Mouse (Mus musculus) heart, embryonic 11.5 days (tissue): ENCODE data around the gene Erlin1. TPM values are rescaled to one million over a fixed set of nuclear protein-coding genes. Genes with fewer than 3 reads are reported as not detected.

Experiments
- ATAC-seq: fragments of 200-750 bp; cut with Nextera tagmentation; replicated peaks from 2 replicates; pipeline ENCODE4 v1.8.0; 2017; ENCODE audit warnings: moderate library complexity; ENCODE audit not compliant: insufficient number of reproducible peaks, low FRiP score, low TSS enrichment
- H3K27ac ChIP-seq: fragments of 300-500 bp; sonication (generic); 2 replicates; pipeline ENCODE4 v1.5.1; 2014; ENCODE audit warnings: mild to moderate bottlenecking, low read depth, low read length
- H3K27me3 ChIP-seq: fragments of 300-500 bp; sonication (generic); 2 replicates; pipeline ENCODE4 v1.6.1; 2014; ENCODE audit warnings: mild to moderate bottlenecking, low read length, mixed read lengths; ENCODE audit not compliant: control insufficient read depth, insufficient read depth
- H3K36me3 ChIP-seq: fragments of 300-500 bp; sonication (generic); 2 replicates; pipeline ENCODE4 v1.6.1; 2014; ENCODE audit warnings: mild to moderate bottlenecking, low read length, moderate library complexity, mixed read lengths; ENCODE audit not compliant: control insufficient read depth, insufficient read depth
- H3K4me1 ChIP-seq: fragments of 300-500 bp; sonication (generic); 2 replicates; pipeline ENCODE4 v1.6.1; 2014; ENCODE audit warnings: low read length; ENCODE audit not compliant: control insufficient read depth, insufficient read depth
- H3K4me2 ChIP-seq: fragments of 300-500 bp; sonication (generic); 2 replicates; pipeline ENCODE4 v1.6.1; 2014; ENCODE audit warnings: mild to moderate bottlenecking, moderate library complexity
- H3K4me3 ChIP-seq: fragments of 300-500 bp; sonication (generic); 2 replicates; pipeline ENCODE4 v1.5.1; 2014; ENCODE audit warnings: low read depth, low read length
- H3K9ac ChIP-seq: fragments of 300-500 bp; sonication (generic); 2 replicates; pipeline ENCODE4 v1.6.1; 2014; ENCODE audit warnings: mild to moderate bottlenecking, low read depth, low read length, moderate library complexity
- H3K9me3 ChIP-seq: fragments of 300-500 bp; sonication (generic); replicated peaks from 2 replicates; pipeline ENCODE4 v1.6.1; 2016; ENCODE audit warnings: low read length; ENCODE audit not compliant: control insufficient read depth
- WGBS: fragments of 180-500 bp; shearing (Covaris S2); extraction: QIAGEN DNeasy Blood & Tissue Kit; methylation state at CpG from one replicate; pipeline ENCODE4 v1.1.7; 2014; ENCODE audit not compliant: insufficient replicate concordance; 5-methylcytosine and 5-hydroxymethylcytosine counted together
- polyA plus RNA-seq: library from polyadenylated mRNA; unstranded; fragments of >200 nt; fragmentation: Nextera tagmentation; extraction: Ambion mirVana; gene quantifications from 2 replicates; pipeline ENCODE4 v1.2.1, GENCODE M21; 2014

The Erlin1 gene
- polyA plus RNA-seq, 1 experiment from 2014 or later: 14.4 TPM

GRCm38 (mm10) chr19:44000720-44001119, 68.9 kb downstream of the Erlin1 start:
- Histone ChIP-seq H3K9me3 (no peaks in the 10 kb centered on the region), H3K27ac (no peak overlapping the region), H3K4me3 (no peak overlapping the region), H3K9ac (no peak overlapping the region), H3K4me2 (no peak overlapping the region), H3K27me3 (no peaks in the 10 kb centered on the region), H3K4me1 (no peaks in the 10 kb centered on the region; the same call in 1 of the 2 replicates), H3K36me3 (no peaks in the 10 kb centered on the region)
- WGBS: 61% methylated on average over 5 of the region's 5 CpGs
- no peak for ATAC-seq

- Histone ChIP-seq H3K9me3 (no peaks in the 10 kb centered on the region), H3K27me3 (no peaks in the 10 kb centered on the region), H3K36me3 (no peaks in the 10 kb centered on the region), H3K27ac (no peak overlapping the region), H3K4me1 (peaks cover 3% of the 10 kb centered on the region; the same call in 1 of the 2 replicates), H3K4me2 (no peak overlapping the region), H3K4me3 (no peak overlapping the region), H3K9ac (no peak overlapping the region)
- WGBS: 75% methylated on average over 1 of the region's 1 CpGs
- ATAC-seq: no peak
Measured at GRCm38 (mm10) chr19:44000061-44000460, 69.5 kb downstream of the Erlin1 start.

GRCm38 (mm10) chr19:43998802-43999527, 70.6 kb downstream of the Erlin1 start:
- WGBS: 79% methylated on average over 11 of the region's 11 CpGs
- H3K27ac ChIP-seq: no peak overlapping the region

GRCm38 (mm10) chr19:43998101-43998500, 71.5 kb downstream of the Erlin1 start:
- Histone ChIP-seq H3K27ac (no peak overlapping the region), H3K4me3 (no peak overlapping the region), H3K36me3 (no peaks in the 10 kb centered on the region), H3K4me2 (no peak overlapping the region), H3K9ac (no peak overlapping the region), H3K4me1 (peaks cover 3% of the 10 kb centered on the region; the same call in 1 of the 2 replicates), H3K9me3 (no peaks in the 10 kb centered on the region), H3K27me3 (no peaks in the 10 kb centered on the region)
- no peak for ATAC-seq
- 82% methylated on average over 10 of the region's 10 CpGs for WGBS

More at GRCm38 (mm10) chr19:43998802-43999527, 70.6 kb downstream of the Erlin1 start:
- peaks cover 3% of the 10 kb centered on the region; the same call in 1 of the 2 replicates for H3K4me1 ChIP-seq
- ATAC-seq: no peak
- no peak overlapping the region for H3K4me3 ChIP-seq
- no peak overlapping the region for H3K9ac ChIP-seq
- no peak overlapping the region for H3K4me2 ChIP-seq
- H3K27me3 ChIP-seq: no peaks in the 10 kb centered on the region
- no peaks in the 10 kb centered on the region for H3K9me3 ChIP-seq
- no peaks in the 10 kb centered on the region for H3K36me3 ChIP-seq

DNA sequence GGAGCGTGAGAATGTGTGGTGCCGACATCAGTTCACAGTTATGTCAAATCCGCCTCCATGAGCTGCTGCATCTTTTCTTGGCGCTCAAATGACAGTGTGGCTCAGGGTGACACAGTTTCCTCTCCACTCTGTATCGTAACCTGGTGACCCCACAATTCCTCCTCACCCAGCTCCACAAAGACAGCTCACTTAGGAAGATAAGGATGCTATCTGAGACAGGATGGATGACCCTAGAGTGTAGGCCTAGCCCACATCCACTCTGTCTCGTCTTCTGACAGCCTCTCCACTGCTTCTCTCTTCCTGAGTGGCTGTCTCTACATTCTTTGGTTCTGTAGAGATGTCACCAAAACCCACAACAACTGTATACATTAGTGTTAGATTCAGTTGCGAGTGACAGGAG, 74.2 kb downstream of the Erlin1 start:
- H3K4me1 ChIP-seq: peaks cover 5% of the 10 kb centered on the region; the same call in 1 of the 2 replicates
- ATAC-seq: no peak; the same call in 1 of the 2 replicates
- H3K4me2 ChIP-seq: no peak overlapping the region
- H3K36me3 ChIP-seq: no peaks in the 10 kb centered on the region
- H3K9ac ChIP-seq: no peak overlapping the region
- WGBS: 37% methylated on average over 7 of the region's 7 CpGs
- no peaks in the 10 kb centered on the region for H3K27me3 ChIP-seq
- H3K4me3 ChIP-seq: no peak overlapping the region
- H3K27ac ChIP-seq: no peak overlapping the region
- H3K9me3 ChIP-seq: no peaks in the 10 kb centered on the region

DNA sequence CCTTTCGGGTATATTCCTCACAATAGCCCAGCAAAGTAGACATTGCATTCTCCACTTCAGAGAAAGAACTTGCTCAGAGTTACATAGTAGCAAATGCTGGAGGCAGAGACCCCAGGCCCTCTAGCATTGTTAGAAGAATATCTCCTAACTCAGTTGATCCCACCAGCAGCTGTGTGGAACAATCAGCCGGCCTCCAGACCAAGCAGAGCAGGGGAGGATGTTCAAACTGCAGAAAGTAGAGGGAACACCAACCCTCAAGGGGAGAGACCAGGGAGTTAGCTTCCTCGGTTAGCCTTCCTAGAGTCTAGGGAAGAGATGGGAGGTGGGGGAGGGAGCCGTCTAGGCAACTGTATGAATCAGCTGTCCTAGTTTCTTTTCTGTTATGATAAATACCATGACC, 77.1 kb downstream of the Erlin1 start:
- WGBS: 58% methylated on average over 4 of the region's 4 CpGs
- no peaks in the 10 kb centered on the region for H3K36me3 ChIP-seq
- H3K4me3 ChIP-seq: no peak overlapping the region
- H3K9ac ChIP-seq: no peak overlapping the region
- H3K4me2 ChIP-seq: no peak overlapping the region
- H3K27me3 ChIP-seq: no peaks in the 10 kb centered on the region; the same call in 1 of the 2 replicates
- H3K4me1 ChIP-seq: peaks cover 5% of the 10 kb centered on the region; the same call in 1 of the 2 replicates
- H3K27ac ChIP-seq: no peak overlapping the region
- ATAC-seq: no peak
- H3K9me3 ChIP-seq: no peaks in the 10 kb centered on the region

DNA sequence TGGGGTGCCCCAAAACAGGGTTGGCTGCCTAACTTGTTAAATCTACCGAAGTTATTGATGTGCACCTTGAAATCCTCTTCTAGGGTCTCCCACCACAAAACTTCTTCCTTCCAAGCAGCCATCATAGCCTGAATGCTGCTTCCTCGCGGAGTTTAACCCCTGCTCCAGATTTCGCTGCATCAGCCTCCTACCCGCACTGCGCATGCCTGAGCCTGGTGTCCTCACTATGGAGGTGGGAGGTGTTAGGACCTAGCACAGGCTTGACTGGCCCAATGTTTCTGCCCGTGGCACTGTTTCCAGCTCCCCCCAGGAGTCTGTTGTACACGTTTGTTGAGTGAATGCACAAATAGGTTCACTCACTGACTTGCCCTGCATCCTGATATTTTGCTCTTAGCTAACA, 79.2 kb downstream of the Erlin1 start:
- ATAC-seq: no peak
- Histone ChIP-seq H3K27me3 (peaks cover 7% of the 10 kb centered on the region), H3K27ac (no peak overlapping the region), H3K4me2 (no peak overlapping the region), H3K36me3 (no peaks in the 10 kb centered on the region), H3K4me1 (0 out of 2 replicates have a peak, but pooled peaks cover 2% of the 10 kb centered on the region), H3K9me3 (no peaks in the 10 kb centered on the region), H3K4me3 (no peak overlapping the region), H3K9ac (no peak overlapping the region)
- 70% methylated on average over 8 of the region's 8 CpGs for WGBS

- Histone ChIP-seq H3K4me2 (peak within 1 kb of the TSS; percentile 51), H3K27ac (no peak within 1 kb of the TSS), H3K27me3 (peaks cover 9% of the 10 kb centered on the region), H3K36me3 (no peaks in the 10 kb centered on the region), H3K9me3 (no peaks in the 10 kb centered on the region), H3K9ac (no peak within 1 kb of the TSS), H3K4me1 (no peaks in the 10 kb centered on the region), H3K4me3 (0 out of 2 replicates have a peak within 1 kb of the TSS, but pooled peaks have one; percentile 13)
- WGBS: 22% methylated on average over 30 of the region's 30 CpGs
- ATAC-seq: no peak
Measured at GRCm38 (mm10) chr19:43986069-43986794, 83.4 kb downstream of the Erlin1 start, which contains the start of gene Cpn1. Cpn1 (minus strand) TSS chr19:43986556.
